Mouse (Mus musculus): Measurements from ENCODE around the gene Rab11a. TPM values are rescaled to one million over a fixed set of nuclear protein-coding genes. Genes with fewer than 3 reads are reported as not detected.
"Not testable (repeated sequence)": the region's sequence is repeated elsewhere in the genome, so short reads cannot be mapped to it uniquely, and the experiment has no call there.

Gene Rab11a
- polyA plus RNA-seq, 1 experiment from 2014 or later, result 410 TPM

- Histone ChIP-seq H3K27me3 (replicated peaks; ENCODE audit: control insufficient read depth, insufficient read depth, low read length) (no peaks in the 10 kb centered on the region), H3K36me3 (ENCODE audit: control insufficient read depth, insufficient read depth, low read length) (peaks cover 17% of the 10 kb centered on the region; the same call in 1 of the 2 replicates), H3K9me3 (replicated peaks; ENCODE audit: control insufficient read depth, low read length) (no peaks in the 10 kb centered on the region), H3K9ac (ENCODE audit: low read length) (no peak overlapping the region), H3K4me1 (ENCODE audit: control insufficient read depth, insufficient read depth, low read length) (no peaks in the 10 kb centered on the region), H3K27ac (ENCODE audit: low read depth, low read length) (no peak overlapping the region), H3K4me2 (ENCODE audit: low read length) (no peak overlapping the region), H3K4me3 (ENCODE audit: low read depth, low read length) (no peak overlapping the region)
- DNase-seq (ENCODE audit: low spot score), result no peak
- 93% methylated on average over 1 of the region's 1 CpGs for WGBS
- no peak for ATAC-seq
These were observed 42.3 kb downstream of the Rab11a start for GRCm38 (mm10) chr9:64695266-64695665.

- H3K36me3 ChIP-seq (ENCODE audit: control insufficient read depth, insufficient read depth, low read length), result peaks cover 17% of the 10 kb centered on the region; the same call in 1 of the 2 replicates
- no peaks in the 10 kb centered on the region for H3K9me3 ChIP-seq (replicated peaks; ENCODE audit: control insufficient read depth, low read length)
- H3K4me1 ChIP-seq (ENCODE audit: control insufficient read depth, insufficient read depth, low read length), result no peaks in the 10 kb centered on the region
- H3K27ac ChIP-seq (ENCODE audit: low read depth, low read length), result no peak overlapping the region
- ATAC-seq, result no peak
- no peak for DNase-seq (ENCODE audit: low spot score)
- WGBS, result 88% methylated on average over 2 of the region's 2 CpGs
- no peak overlapping the region for H3K4me2 ChIP-seq (ENCODE audit: low read length)
- no peak overlapping the region for H3K9ac ChIP-seq (ENCODE audit: low read length)
- no peaks in the 10 kb centered on the region for H3K27me3 ChIP-seq (replicated peaks; ENCODE audit: control insufficient read depth, insufficient read depth, low read length)
- H3K4me3 ChIP-seq (ENCODE audit: low read depth, low read length), result no peak overlapping the region
These were observed 44.5 kb downstream of the Rab11a start for GRCm38 (mm10) chr9:64693094-64693493.

- 2% methylated on average over 7 of the region's 7 CpGs for WGBS
- peaks cover 17% of the 10 kb centered on the region; the same call in 1 of the 2 replicates for H3K36me3 ChIP-seq (ENCODE audit: control insufficient read depth, insufficient read depth, low read length)
- no peak overlapping the region for H3K27ac ChIP-seq (ENCODE audit: low read depth, low read length)
- no peak overlapping the region for H3K9ac ChIP-seq (ENCODE audit: low read length)
- no peaks in the 10 kb centered on the region for H3K9me3 ChIP-seq (replicated peaks; ENCODE audit: control insufficient read depth, low read length)
- no peak overlapping the region for H3K4me2 ChIP-seq (ENCODE audit: low read length)
- peak; percentile 73 for DNase-seq (ENCODE audit: low spot score)
- H3K4me3 ChIP-seq (ENCODE audit: low read depth, low read length), result no peak overlapping the region
- no peaks in the 10 kb centered on the region for H3K27me3 ChIP-seq (replicated peaks; ENCODE audit: control insufficient read depth, insufficient read depth, low read length)
- H3K4me1 ChIP-seq (ENCODE audit: control insufficient read depth, insufficient read depth, low read length), result no peaks in the 10 kb centered on the region
- ATAC-seq, result peak; percentile 83
These were observed 46.4 kb downstream of the Rab11a start for GRCm38 (mm10) chr9:64691176-64691575.

- Histone ChIP-seq H3K9ac (ENCODE audit: low read length) (no peak overlapping the region), H3K27me3 (replicated peaks; ENCODE audit: control insufficient read depth, insufficient read depth, low read length) (no peaks in the 10 kb centered on the region), H3K4me1 (ENCODE audit: control insufficient read depth, insufficient read depth, low read length) (no peaks in the 10 kb centered on the region), H3K4me3 (ENCODE audit: low read depth, low read length) (no peak overlapping the region), H3K9me3 (replicated peaks; ENCODE audit: control insufficient read depth, low read length) (no peaks in the 10 kb centered on the region), H3K27ac (ENCODE audit: low read depth, low read length) (no peak overlapping the region), H3K4me2 (ENCODE audit: low read length) (no peak overlapping the region), H3K36me3 (ENCODE audit: control insufficient read depth, insufficient read depth, low read length) (peaks cover 17% of the 10 kb centered on the region; the same call in 1 of the 2 replicates)
- ATAC-seq, result 0 out of 2 replicates have a peak, but pooled peaks have one; percentile 29
- WGBS, result 81% methylated on average over 2 of the region's 2 CpGs
- no peak for DNase-seq (ENCODE audit: low spot score)
These were observed 46.8 kb downstream of the Rab11a start for GRCm38 (mm10) chr9:64690771-64691170.

GRCm38 (mm10) chr9:64688015-64688394 is 49.6 kb downstream of the Rab11a start:
- H3K9me3 ChIP-seq (replicated peaks; ENCODE audit: control insufficient read depth, low read length), result no peaks in the 10 kb centered on the region
- WGBS, result 41% methylated on average over 1 of the region's 1 CpGs
- no peak overlapping the region for H3K4me3 ChIP-seq (ENCODE audit: low read depth, low read length)
- DNase-seq (ENCODE audit: low spot score) (no peak), ATAC-seq (no peak)
- H3K9ac ChIP-seq (ENCODE audit: low read length), result no peak overlapping the region
- no peak overlapping the region for H3K27ac ChIP-seq (ENCODE audit: low read depth, low read length)
- no peaks in the 10 kb centered on the region for H3K4me1 ChIP-seq (ENCODE audit: control insufficient read depth, insufficient read depth, low read length)
- no peaks in the 10 kb centered on the region for H3K36me3 ChIP-seq (ENCODE audit: control insufficient read depth, insufficient read depth, low read length)
- no peak overlapping the region for H3K4me2 ChIP-seq (ENCODE audit: low read length)
- no peaks in the 10 kb centered on the region for H3K27me3 ChIP-seq (replicated peaks; ENCODE audit: control insufficient read depth, insufficient read depth, low read length)

GRCm38 (mm10) chr9:64687122-64688014 is 50.2 kb downstream of the Rab11a start:
- no peak overlapping the region for H3K9ac ChIP-seq (ENCODE audit: low read length)
- no peaks in the 10 kb centered on the region for H3K36me3 ChIP-seq (ENCODE audit: control insufficient read depth, insufficient read depth, low read length)
- H3K4me2 ChIP-seq (ENCODE audit: low read length), result no peak overlapping the region
- 47% methylated on average over 13 of the region's 13 CpGs for WGBS
- no peak overlapping the region for H3K27ac ChIP-seq (ENCODE audit: low read depth, low read length)
- DNase-seq (ENCODE audit: low spot score) (peak; percentile 16), ATAC-seq (no peak)
- no peaks in the 10 kb centered on the region for H3K4me1 ChIP-seq (ENCODE audit: control insufficient read depth, insufficient read depth, low read length)
- H3K27me3 ChIP-seq (replicated peaks; ENCODE audit: control insufficient read depth, insufficient read depth, low read length), result no peaks in the 10 kb centered on the region
- no peaks in the 10 kb centered on the region for H3K9me3 ChIP-seq (replicated peaks; ENCODE audit: control insufficient read depth, low read length)
- H3K4me3 ChIP-seq (ENCODE audit: low read depth, low read length), result no peak overlapping the region

- not testable (repeated sequence) for DNase-seq (ENCODE audit: low spot score); H3K9me3 ChIP-seq (replicated peaks; ENCODE audit: control insufficient read depth, low read length); ATAC-seq; H3K4me2 ChIP-seq (ENCODE audit: low read length); H3K4me3 ChIP-seq (ENCODE audit: low read depth, low read length); H3K9ac ChIP-seq (ENCODE audit: low read length); H3K36me3 ChIP-seq (ENCODE audit: control insufficient read depth, insufficient read depth, low read length); H3K4me1 ChIP-seq (ENCODE audit: control insufficient read depth, insufficient read depth, low read length); H3K27ac ChIP-seq (ENCODE audit: low read depth, low read length); H3K27me3 ChIP-seq (replicated peaks; ENCODE audit: control insufficient read depth, insufficient read depth, low read length)
- 27% methylated on average over 9 of the region's 11 CpGs for WGBS
These were observed 65.9 kb downstream of the Rab11a start for GRCm38 (mm10) chr9:64671341-64672319.

- Histone ChIP-seq H3K36me3 (ENCODE audit: control insufficient read depth, insufficient read depth, low read length) (no peaks in the 10 kb centered on the region), H3K4me1 (ENCODE audit: control insufficient read depth, insufficient read depth, low read length) (no peaks in the 10 kb centered on the region), H3K27me3 (replicated peaks; ENCODE audit: control insufficient read depth, insufficient read depth, low read length) (no peaks in the 10 kb centered on the region), H3K9me3 (replicated peaks; ENCODE audit: control insufficient read depth, low read length) (no peaks in the 10 kb centered on the region), H3K9ac (ENCODE audit: low read length) (no peak overlapping the region), H3K4me3 (ENCODE audit: low read depth, low read length) (no peak overlapping the region), H3K27ac (ENCODE audit: low read depth, low read length) (no peak overlapping the region), H3K4me2 (ENCODE audit: low read length) (no peak overlapping the region)
- 52% methylated on average over 2 of the region's 2 CpGs for WGBS
- DNase-seq (ENCODE audit: low spot score) (no peak), ATAC-seq (no peak)
These were observed 69.6 kb downstream of the Rab11a start for GRCm38 (mm10) chr9:64668001-64668400.
